ENCODE assay signal across 23 mouse cellular contexts in genomic region chr1:107638056-107638455, GRCm38 (mm10). TPM values are rescaled to one million over a fixed set of nuclear protein-coding genes. Genes with fewer than 3 reads are reported as not detected.
DNase-seq lines count a peak whose midpoint lies in the region; ATAC-seq and TF ChIP-seq lines count a peak whose summit lies in the region.
"Had no signal": no experiment of that assay in that cellular context is flagged by ENCODE, and none has a peak within 500 bp of the region (broad histone marks: within the 10 kb centered on the region; RNA-seq: fewer than 3 reads in every experiment).

No protein-coding gene starts in this region.

- H3K9ac ChIP-seq in midbrain, postnatal 0 days (replicated peaks; ENCODE audit: low read length, poor library complexity, severe bottlenecking): no peak overlapping the region
- no peak overlapping the region for H3K9ac ChIP-seq in midbrain, embryonic 16.5 days (ENCODE audit: low read depth, low read length)
- H3K9ac ChIP-seq: hindbrain, embryonic 15.5 days; liver, embryonic 12.5 days; midbrain, embryonic 12.5 days had no signal

- no peak overlapping the region for H3K4me2 ChIP-seq in midbrain, postnatal 0 days (ENCODE audit: low read depth, low read length, poor library complexity, severe bottlenecking)
- no peak overlapping the region for H3K4me2 ChIP-seq in midbrain, embryonic 16.5 days (ENCODE audit: low read length)
- H3K4me2 ChIP-seq: hindbrain, embryonic 15.5 days; liver, embryonic 12.5 days; midbrain, embryonic 12.5 days had no signal

- WGBS in midbrain, postnatal 0 days: 85% methylated on average over 1 of the region's 1 CpGs
- 89% methylated on average over 1 of the region's 1 CpGs for WGBS in midbrain, embryonic 16.5 days

- no peaks in the 10 kb centered on the region for H3K9me3 ChIP-seq in midbrain, postnatal 0 days (ENCODE audit: low read length)
- no peaks in the 10 kb centered on the region for H3K9me3 ChIP-seq in midbrain, embryonic 16.5 days (replicated peaks; ENCODE audit: control insufficient read depth, low read length, poor library complexity, severe bottlenecking)
- H3K9me3 ChIP-seq: heart, embryonic 10.5 days; hindbrain, embryonic 15.5 days; liver, embryonic 12.5 days; midbrain, embryonic 12.5 days had no signal

- H3K4me1 ChIP-seq in midbrain, postnatal 0 days (ENCODE audit: insufficient read depth, low read length): no peaks in the 10 kb centered on the region
- no peaks in the 10 kb centered on the region for H3K4me1 ChIP-seq in midbrain, embryonic 16.5 days (ENCODE audit: control insufficient read depth, insufficient read depth, low read length)
- H3K4me1 ChIP-seq: heart, embryonic 10.5 days; hindbrain, embryonic 15.5 days; liver, embryonic 12.5 days; midbrain, embryonic 12.5 days had no signal

- H3K27me3 ChIP-seq in midbrain, postnatal 0 days (ENCODE audit: insufficient read depth, low read length): no peaks in the 10 kb centered on the region
- H3K27me3 ChIP-seq in midbrain, embryonic 16.5 days (ENCODE audit: control insufficient read depth, insufficient read depth, low read depth, low read length): no peaks in the 10 kb centered on the region
- H3K27me3 ChIP-seq: CH12.LX; hindbrain, embryonic 15.5 days; liver, embryonic 12.5 days; midbrain, embryonic 12.5 days had no signal

- H3K36me3 ChIP-seq in midbrain, postnatal 0 days (ENCODE audit: insufficient read depth, low read length): no peaks in the 10 kb centered on the region
- H3K36me3 ChIP-seq in midbrain, embryonic 16.5 days (ENCODE audit: control insufficient read depth, insufficient read depth, low read length): no peaks in the 10 kb centered on the region
- H3K36me3 ChIP-seq: G1E; heart, embryonic 10.5 days; hindbrain, embryonic 15.5 days; liver, embryonic 12.5 days; midbrain, embryonic 12.5 days had no signal

- no peak for TF ChIP-seq CTCF in midbrain, postnatal 0 days (IDR thresholded peaks at IDR 0.05)

- ATAC-seq in midbrain, postnatal 0 days (ENCODE audit: low FRiP score): no peak
- ATAC-seq in midbrain, embryonic 16.5 days: no peak
- ATAC-seq: activated CD4-positive, CD25-positive, alpha-beta regulatory T cell, adult 4 months; forebrain, embryonic 14.5 days; liver, embryonic 12.5 days had no signal

- no peak overlapping the region for H3K27ac ChIP-seq in midbrain, postnatal 0 days (ENCODE audit: low read depth, low read length)
- H3K27ac ChIP-seq in midbrain, embryonic 16.5 days (ENCODE audit: low read length): no peak overlapping the region
- H3K27ac ChIP-seq: heart, embryonic 10.5 days; hindbrain, embryonic 15.5 days; layer of hippocampus, adult 2 months; liver, embryonic 12.5 days; midbrain, embryonic 12.5 days; stomach, postnatal 0 days had no signal

- no peak overlapping the region for H3K4me3 ChIP-seq in midbrain, postnatal 0 days (ENCODE audit: low read depth, low read length)
- H3K4me3 ChIP-seq in midbrain, embryonic 16.5 days (ENCODE audit: low read depth, low read length): no peak overlapping the region
- H3K4me3 ChIP-seq: heart, embryonic 10.5 days; hindbrain, embryonic 15.5 days; layer of hippocampus, adult 2 months; liver, embryonic 12.5 days; midbrain, embryonic 12.5 days had no signal

- peak; percentile 2 for DNase-seq in midbrain, postnatal 0 days (ENCODE audit: low spot score)
- DNase-seq in kidney, adult 8-10 months: peak; percentile 77 to 88
- DNase-seq in kidney, postnatal 14 days: peak; percentile 60
- DNase-seq in right cerebral cortex, postnatal 25 days: no peak
- no peak for DNase-seq in thymus, postnatal 36 days
- DNase-seq in ovary, adult 18-20 months (ENCODE audit: low spot score): no peak
- DNase-seq: adrenal gland, postnatal 14 days; B cell, adult 2 months; cerebellum, adult 9-10 months; layer of hippocampus, postnatal 36 days; lung, adult 18-20 months; lung, postnatal 10 days had no signal

RNA-seq across cellular contexts. Expression of gene Serpinb8, which starts 48.2 kb away (rescaled TPM):
- total RNA-seq in midbrain, postnatal 0 days (2014; rRNA removed): 0.33 and 0.52 TPM in 2 replicates
- 0.33 and 0.44 TPM in 2 replicates for polyA plus RNA-seq in midbrain, postnatal 0 days (2015; fragmentation: Nextera tagmentation; extraction: Ambion mirVana)
- 0.30 and 0.39 TPM in 2 replicates for polyA plus RNA-seq in midbrain, embryonic 16.5 days (2015; fragmentation: Nextera tagmentation; extraction: Ambion mirVana)
- polyA plus RNA-seq: activated CD4-positive, CD25-positive, alpha-beta regulatory T cell, adult 4 months had no signal

Comparison
In these comparisons a context has a peak if more than half of its experiments do, and no peak if none do; other contexts are left out.
1. DNase-seq: peak in midbrain, postnatal 0 days (single experiment), kidney, adult 8-10 months (2 of 2) and kidney, postnatal 14 days (single experiment); none in right cerebral cortex, postnatal 25 days (single experiment), thymus, postnatal 36 days (0 of 2) and ovary, adult 18-20 months (single experiment).